Mouse (Mus musculus): ENCODE results near the gene Adat1. TPM values are rescaled to one million over a fixed set of nuclear protein-coding genes. Genes with fewer than 3 reads are reported as not detected.

The Adat1 gene
- polyA plus RNA-seq, 1 experiment from 2014 or later: 2.5 TPM

DNA sequence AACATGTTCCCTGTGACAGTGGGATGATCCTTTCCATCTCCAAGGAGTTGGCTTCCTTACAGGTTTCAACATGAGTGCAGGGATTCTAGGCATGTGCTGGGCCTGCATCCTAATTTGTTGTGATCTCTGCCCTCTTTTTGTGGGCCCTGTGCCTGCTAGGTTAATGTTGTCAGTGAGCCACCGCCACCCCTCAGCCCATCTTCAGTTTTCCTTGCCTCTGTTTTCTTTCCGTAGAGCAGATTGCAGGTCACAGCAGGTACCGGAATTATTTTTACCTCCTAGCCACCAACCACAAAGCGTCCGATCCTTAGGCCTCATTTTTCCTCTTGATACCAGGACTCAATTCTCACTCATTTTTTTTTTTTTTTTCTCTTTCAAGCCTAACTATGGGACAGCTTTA lies 40.2 kb downstream of the Adat1 start:
- H3K36me3 ChIP-seq (ENCODE audit: control insufficient read depth, insufficient read depth, low read length): peaks cover 16% of the 10 kb centered on the region
- no peak for ATAC-seq (ENCODE audit: low FRiP score, low TSS enrichment)
- TF ChIP-seq CTCF (IDR thresholded peaks at IDR 0.05; ENCODE audit: low read depth) (no peak), EP300 (optimal IDR thresholded peaks at IDR 0.05) (no peak)
- no peak overlapping the region for H3K9ac ChIP-seq (ENCODE audit: low read length)
- no peaks in the 10 kb centered on the region for H3K27me3 ChIP-seq (ENCODE audit: control insufficient read depth, insufficient read depth, low read length)
- no peak overlapping the region for H3K27ac ChIP-seq (replicated peaks)
- no peak overlapping the region for H3K4me2 ChIP-seq (replicated peaks; ENCODE audit: low read depth)
- DNase-seq (ENCODE audit: low spot score): no peak
- no peaks in the 10 kb centered on the region for H3K4me1 ChIP-seq (replicated peaks; ENCODE audit: control insufficient read depth, insufficient read depth)
- 100% methylated on average over 5 of the region's 5 CpGs for WGBS
- no peaks in the 10 kb centered on the region for H3K9me3 ChIP-seq (ENCODE audit: control insufficient read depth, low read length)
- no peak overlapping the region for H3K4me3 ChIP-seq (ENCODE audit: low read depth, low read length)

DNA sequence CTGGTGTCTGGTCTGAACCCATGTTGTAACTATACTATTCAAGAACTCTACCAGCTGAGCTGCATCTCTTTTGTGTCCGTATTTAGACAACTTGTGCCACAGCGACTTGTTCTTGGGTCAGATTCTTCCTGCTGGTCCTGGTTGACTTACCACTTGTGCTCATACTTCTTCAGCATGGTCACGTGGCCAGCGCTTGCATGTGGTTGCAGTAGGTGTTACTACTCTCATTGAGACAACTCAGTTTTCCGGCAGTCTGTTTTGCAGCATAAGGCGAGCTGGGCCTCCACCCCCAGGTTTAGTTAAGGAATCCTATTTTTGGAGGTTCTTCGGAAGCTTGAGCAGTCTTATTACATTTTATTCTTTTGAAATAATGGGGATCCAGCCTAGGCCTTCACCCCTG lies 40.8 kb downstream of the Adat1 start:
- Histone ChIP-seq H3K4me3 (ENCODE audit: low read depth, low read length) (no peak overlapping the region), H3K4me1 (replicated peaks; ENCODE audit: control insufficient read depth, insufficient read depth) (no peaks in the 10 kb centered on the region)

GRCm38 (mm10) chr8:111950846-111951245 lies 41.3 kb downstream of the Adat1 start:
- WGBS: 72% methylated on average over 3 of the region's 3 CpGs

More for the DNA sequence above, 40.8 kb downstream of the Adat1 start:
- Histone ChIP-seq H3K36me3 (ENCODE audit: control insufficient read depth, insufficient read depth, low read length) (peaks cover 15% of the 10 kb centered on the region), H3K9ac (ENCODE audit: low read length) (no peak overlapping the region), H3K27me3 (ENCODE audit: control insufficient read depth, insufficient read depth, low read length) (no peaks in the 10 kb centered on the region), H3K27ac (replicated peaks) (no peak overlapping the region), H3K4me2 (replicated peaks; ENCODE audit: low read depth) (no peak overlapping the region), H3K9me3 (ENCODE audit: control insufficient read depth, low read length) (no peaks in the 10 kb centered on the region)
- 96% methylated on average over 7 of the region's 7 CpGs for WGBS
- TF ChIP-seq EP300 (optimal IDR thresholded peaks at IDR 0.05) (no peak), CTCF (IDR thresholded peaks at IDR 0.05; ENCODE audit: low read depth) (no peak)
- DNase-seq (ENCODE audit: low spot score): no peak
- no peak for ATAC-seq (ENCODE audit: low FRiP score, low TSS enrichment)

GRCm38 (mm10) chr8:111947954-111948353 lies 44.1 kb downstream of the Adat1 start:
- ATAC-seq (ENCODE audit: low FRiP score, low TSS enrichment): no peak

More at GRCm38 (mm10) chr8:111950846-111951245, 41.3 kb downstream of the Adat1 start:
- no peak for ATAC-seq (ENCODE audit: low FRiP score, low TSS enrichment)
- H3K4me2 ChIP-seq (replicated peaks; ENCODE audit: low read depth): no peak overlapping the region
- no peaks in the 10 kb centered on the region for H3K27me3 ChIP-seq (ENCODE audit: control insufficient read depth, insufficient read depth, low read length)
- no peak overlapping the region for H3K9ac ChIP-seq (ENCODE audit: low read length)
- peaks cover 15% of the 10 kb centered on the region for H3K36me3 ChIP-seq (ENCODE audit: control insufficient read depth, insufficient read depth, low read length)
- DNase-seq (ENCODE audit: low spot score): no peak
- H3K4me1 ChIP-seq (replicated peaks; ENCODE audit: control insufficient read depth, insufficient read depth): no peaks in the 10 kb centered on the region
- no peak overlapping the region for H3K27ac ChIP-seq (replicated peaks)
- no peak for TF ChIP-seq CTCF (IDR thresholded peaks at IDR 0.05; ENCODE audit: low read depth)
- TF ChIP-seq EP300 (optimal IDR thresholded peaks at IDR 0.05): no peak
- no peak overlapping the region for H3K4me3 ChIP-seq (ENCODE audit: low read depth, low read length)
- H3K9me3 ChIP-seq (ENCODE audit: control insufficient read depth, low read length): no peaks in the 10 kb centered on the region

GRCm38 (mm10) chr8:111947144-111947543 lies 45.0 kb downstream of the Adat1 start:
- no peak overlapping the region for H3K27ac ChIP-seq (replicated peaks)
- H3K4me2 ChIP-seq (replicated peaks; ENCODE audit: low read depth): no peak overlapping the region
- H3K27me3 ChIP-seq (ENCODE audit: control insufficient read depth, insufficient read depth, low read length): no peaks in the 10 kb centered on the region
- no peaks in the 10 kb centered on the region for H3K9me3 ChIP-seq (ENCODE audit: control insufficient read depth, low read length)
- no peak for DNase-seq (ENCODE audit: low spot score)
- H3K36me3 ChIP-seq (ENCODE audit: control insufficient read depth, insufficient read depth, low read length): peaks cover 5% of the 10 kb centered on the region; the same call in 1 of the 2 replicates
- H3K9ac ChIP-seq (ENCODE audit: low read length): no peak overlapping the region
- ATAC-seq (ENCODE audit: low FRiP score, low TSS enrichment): no peak
- 73% methylated on average over 2 of the region's 2 CpGs for WGBS
- TF ChIP-seq EP300 (optimal IDR thresholded peaks at IDR 0.05): no peak
- no peak for TF ChIP-seq CTCF (IDR thresholded peaks at IDR 0.05; ENCODE audit: low read depth)
- H3K4me1 ChIP-seq (replicated peaks; ENCODE audit: control insufficient read depth, insufficient read depth): no peaks in the 10 kb centered on the region
- H3K4me3 ChIP-seq (ENCODE audit: low read depth, low read length): no peak overlapping the region

More at GRCm38 (mm10) chr8:111947954-111948353, 44.1 kb downstream of the Adat1 start:
- H3K9ac ChIP-seq (ENCODE audit: low read length): no peak overlapping the region
- H3K4me1 ChIP-seq (replicated peaks; ENCODE audit: control insufficient read depth, insufficient read depth): no peaks in the 10 kb centered on the region
- no peak overlapping the region for H3K27ac ChIP-seq (replicated peaks)
- H3K4me2 ChIP-seq (replicated peaks; ENCODE audit: low read depth): no peak overlapping the region
- no peaks in the 10 kb centered on the region for H3K27me3 ChIP-seq (ENCODE audit: control insufficient read depth, insufficient read depth, low read length)
- no peaks in the 10 kb centered on the region for H3K9me3 ChIP-seq (ENCODE audit: control insufficient read depth, low read length)
- WGBS: 86% methylated on average over 8 of the region's 8 CpGs
- DNase-seq (ENCODE audit: low spot score): no peak
- no peak overlapping the region for H3K4me3 ChIP-seq (ENCODE audit: low read depth, low read length)
- peaks cover 5% of the 10 kb centered on the region; the same call in 1 of the 2 replicates for H3K36me3 ChIP-seq (ENCODE audit: control insufficient read depth, insufficient read depth, low read length)
- TF ChIP-seq CTCF (IDR thresholded peaks at IDR 0.05; ENCODE audit: low read depth): no peak
- TF ChIP-seq EP300 (optimal IDR thresholded peaks at IDR 0.05): no peak

- Histone ChIP-seq H3K27me3 (ENCODE audit: control insufficient read depth, insufficient read depth, low read length) (no peaks in the 10 kb centered on the region), H3K27ac (replicated peaks) (no peak overlapping the region), H3K4me3 (ENCODE audit: low read depth, low read length) (no peak overlapping the region), H3K4me1 (replicated peaks; ENCODE audit: control insufficient read depth, insufficient read depth) (no peaks in the 10 kb centered on the region; the same call in 1 of the 2 replicates), H3K4me2 (replicated peaks; ENCODE audit: low read depth) (no peak overlapping the region), H3K9me3 (ENCODE audit: control insufficient read depth, low read length) (no peaks in the 10 kb centered on the region), H3K36me3 (ENCODE audit: control insufficient read depth, insufficient read depth, low read length) (peaks cover 5% of the 10 kb centered on the region; the same call in 1 of the 2 replicates), H3K9ac (ENCODE audit: low read length) (no peak overlapping the region)
- no peak for TF ChIP-seq EP300 (optimal IDR thresholded peaks at IDR 0.05)
- no peak for TF ChIP-seq CTCF (IDR thresholded peaks at IDR 0.05; ENCODE audit: low read depth)
- 86% methylated on average over 2 of the region's 2 CpGs for WGBS
- DNase-seq (ENCODE audit: low spot score): no peak
- ATAC-seq (ENCODE audit: low FRiP score, low TSS enrichment): no peak
These were observed 48.6 kb downstream of the Adat1 start for GRCm38 (mm10) chr8:111943544-111943943.
